Mouse (Mus musculus) MEL (cell line): ENCODE measurements around the gene Exoc4.

Experiments used
- CTCF ChIP-seq, 3 experiments: IDR thresholded peaks in 2 of 3; conservative IDR thresholded peaks in 1 of 3; 2 replicates each; pipeline ENCODE4 v1.5.1; 2011 to 2012; ENCODE audit warnings: low read length in 3 of 3, low read depth in 2 of 3, mild to moderate bottlenecking in 2 of 3, improper control_type of control experiment in 1 of 3, inconsistent platforms in 1 of 3, mixed read lengths in 1 of 3, moderate library complexity in 1 of 3; ENCODE audit not compliant: control insufficient read depth in 1 of 3, insufficient read depth in 1 of 3, poor library complexity in 1 of 3, severe bottlenecking in 1 of 3
- EP300 ChIP-seq, 2 experiments: IDR thresholded peaks; 2 replicates each; pipeline ENCODE4 v1.6.1; 2011; ENCODE audit warnings: improper control_type of control experiment in 2 of 2, low read length in 2 of 2, low read depth in 1 of 2, mild to moderate bottlenecking in 1 of 2
- MAFK ChIP-seq: IDR thresholded peaks from 2 replicates; pipeline ENCODE4 v1.6.1; 2011; ENCODE audit warnings: low read depth, mild to moderate bottlenecking, low read length, improper control_type of control experiment, borderline replicate concordance
- POLR2A ChIP-seq, 2 experiments: IDR thresholded peaks; 2 replicates each; pipeline ENCODE4 v1.6.1; 2011 to 2012; ENCODE audit warnings: low read length in 2 of 2, mild to moderate bottlenecking in 2 of 2, control low read depth in 1 of 2, improper control_type of control experiment in 1 of 2, low read depth in 1 of 2, moderate library complexity in 1 of 2; ENCODE audit not compliant: control insufficient read depth in 1 of 2, insufficient read depth in 1 of 2, poor library complexity in 1 of 2
- ZC3H11A ChIP-seq: IDR thresholded peaks from 2 replicates; pipeline ENCODE4 v1.6.1; 2012; ENCODE audit warnings: low read depth, mild to moderate bottlenecking, inconsistent platforms, low read length, improper control_type of control experiment

DNA sequence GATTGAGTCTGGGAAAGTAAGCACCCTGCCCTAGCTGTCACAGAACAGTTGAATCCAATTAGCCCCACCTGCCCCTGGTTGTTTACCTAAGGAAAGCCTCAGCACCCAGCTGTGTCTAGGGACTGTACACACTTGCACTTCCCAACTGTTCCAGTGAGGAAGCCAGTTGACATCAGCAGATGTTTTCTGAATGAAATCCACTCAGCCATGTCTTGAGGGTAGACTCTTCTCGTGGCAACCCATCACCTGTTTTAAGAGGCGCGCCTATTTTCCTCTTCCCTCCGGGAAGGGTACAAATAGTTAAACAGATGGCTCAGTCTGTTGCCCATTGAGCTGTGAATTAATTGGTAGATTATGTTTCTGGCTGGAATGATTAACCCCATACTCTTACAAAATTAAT is 584.1 kb downstream of the Exoc4 start:
- no peak for TF ChIP-seq POLR2A (IDR thresholded peaks at IDR 0.05; ENCODE audit: control insufficient read depth in 1 of 2, insufficient read depth in 1 of 2, low read depth in 1 of 2, low read length in 2 of 2, poor library complexity in 1 of 2)
- no peak for TF ChIP-seq CTCF (IDR thresholded peaks at IDR 0.05 in 2 of 3, conservative IDR thresholded peaks at IDR 0.05 in 1 of 3; ENCODE audit: control insufficient read depth in 1 of 3, insufficient read depth in 1 of 3, low read depth in 2 of 3, low read length in 3 of 3, poor library complexity in 1 of 3, severe bottlenecking in 1 of 3)
- TF ChIP-seq EP300 (IDR thresholded peaks at IDR 0.05; ENCODE audit: low read depth in 1 of 2, low read length in 2 of 2): no peak
- TF ChIP-seq ZC3H11A: no peak
- TF ChIP-seq MAFK: no peak
